Comparison of ENCODE assay signal across 9 mouse cellular contexts in the genomic region with DNA sequence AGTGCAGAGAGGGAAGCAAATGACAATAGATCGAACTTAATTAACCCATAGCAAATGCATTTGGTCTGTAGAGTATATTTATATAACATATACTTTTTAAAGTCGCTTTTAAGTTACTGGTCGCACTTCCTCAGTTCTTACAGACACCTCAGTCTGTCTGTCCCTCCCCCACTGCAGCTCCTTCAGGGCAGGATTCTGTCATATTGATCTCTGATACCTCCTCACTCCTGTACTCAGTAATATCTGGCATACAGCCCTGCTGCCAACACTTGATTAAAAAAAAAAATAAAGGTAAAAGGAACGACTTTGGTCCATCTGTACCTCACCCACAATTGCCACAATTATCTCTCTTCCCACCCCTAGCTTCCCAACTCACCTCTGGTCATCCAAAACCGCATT. TPM values are rescaled to one million over a fixed set of nuclear protein-coding genes. Genes with fewer than 3 reads are reported as not detected.
A peak's percentile ranks its signal among the peaks of the same experiment; 100 is the strongest.
DNase-seq lines count a peak whose midpoint lies in the region; ATAC-seq and TF ChIP-seq lines count a peak whose summit lies in the region.
"Had no signal": no experiment of that assay in that cellular context is flagged by ENCODE, and none has a peak within 500 bp of the region (broad histone marks: within the 10 kb centered on the region; RNA-seq: fewer than 3 reads in every experiment).

No protein-coding gene starts in this region.

- no peaks in the 10 kb centered on the region for H3K9me3 ChIP-seq in liver, embryonic 11.5 days (ENCODE audit: control insufficient read depth, low read length)
- H3K9me3 ChIP-seq in stomach, embryonic 16.5 days (replicated peaks; ENCODE audit: control insufficient read depth, low read length), result no peaks in the 10 kb centered on the region

- H3K27me3 ChIP-seq in testis, adult 2 months (ENCODE audit: control insufficient read depth, insufficient read depth, low read length), result no peaks in the 10 kb centered on the region
- H3K27me3 ChIP-seq in liver, embryonic 11.5 days (replicated peaks; ENCODE audit: control insufficient read depth, insufficient read depth, low read length), result no peaks in the 10 kb centered on the region
- H3K27me3 ChIP-seq in stomach, embryonic 16.5 days (ENCODE audit: control insufficient read depth, insufficient read depth, low read length), result no peaks in the 10 kb centered on the region

- intact Hi-C loops in gastrocnemius, adult 2 months (cut with DNase I), result no loop called here
- intact Hi-C loops in gastrocnemius, postnatal 36 days (cut with DNase I), result no loop called here

- H3K4me1 ChIP-seq in testis, adult 2 months (ENCODE audit: control insufficient read depth, insufficient read depth, low read length), result peaks cover 3% of the 10 kb centered on the region
- H3K4me1 ChIP-seq in liver, embryonic 11.5 days (replicated peaks; ENCODE audit: control insufficient read depth, insufficient read depth, low read length), result peaks cover 37% of the 10 kb centered on the region
- H3K4me1 ChIP-seq in stomach, embryonic 16.5 days (ENCODE audit: control insufficient read depth, insufficient read depth, low read length), result peaks cover 8% of the 10 kb centered on the region; the same call in 1 of the 2 replicates

- H3K9ac ChIP-seq in liver, embryonic 11.5 days (ENCODE audit: low read depth, low read length), result peak overlapping the region; percentile 71
- peak overlapping the region; percentile 75 for H3K9ac ChIP-seq in stomach, embryonic 16.5 days (ENCODE audit: low read length)

- DNase-seq in gastrocnemius, adult 2 months, result no peak
- DNase-seq in gastrocnemius, postnatal 36 days, result no peak
- DNase-seq in testis, postnatal 14 days (ENCODE audit: low spot score), result no peak
- no peak for DNase-seq in liver, embryonic 11.5 days (ENCODE audit: low spot score)
- DNase-seq in cerebellum, adult 11-12 months, result no peak
- DNase-seq: kidney, postnatal 10 days had no signal

- peak overlapping the region; percentile 92 for H3K4me3 ChIP-seq in gastrocnemius, adult 2 months
- H3K4me3 ChIP-seq in testis, adult 2 months (ENCODE audit: control insufficient read depth, low read depth, low read length), result peak overlapping the region; percentile 84
- H3K4me3 ChIP-seq in liver, embryonic 11.5 days (ENCODE audit: low read depth, low read length), result peak overlapping the region; percentile 68
- H3K4me3 ChIP-seq in stomach, embryonic 16.5 days (replicated peaks; ENCODE audit: low read length), result peak overlapping the region; percentile 63

- TF ChIP-seq POLR2A in testis, adult 2 months (IDR thresholded peaks at IDR 0.05; ENCODE audit: control insufficient read depth, low read depth, low read length), result no peak

- H3K4me2 ChIP-seq in liver, embryonic 11.5 days, result peak overlapping the region; percentile 94
- peak overlapping the region; percentile 80 for H3K4me2 ChIP-seq in stomach, embryonic 16.5 days (ENCODE audit: low read depth, low read length)

- 30% methylated on average over 5 of the region's 5 CpGs for WGBS in liver, embryonic 11.5 days
- 37% methylated on average over 5 of the region's 5 CpGs for WGBS in stomach, embryonic 16.5 days

- no peaks in the 10 kb centered on the region for H3K36me3 ChIP-seq in testis, adult 2 months (ENCODE audit: control insufficient read depth, insufficient read depth, low read length)
- H3K36me3 ChIP-seq in liver, embryonic 11.5 days (ENCODE audit: control insufficient read depth, insufficient read depth, low read length), result peaks cover 15% of the 10 kb centered on the region; the same call in 1 of the 2 replicates
- H3K36me3 ChIP-seq in stomach, embryonic 16.5 days (ENCODE audit: control insufficient read depth, insufficient read depth, low read length), result peaks cover 11% of the 10 kb centered on the region

- no peak for ATAC-seq in liver, embryonic 11.5 days (replicated peaks; ENCODE audit: low FRiP score)
- no peak for ATAC-seq in stomach, embryonic 16.5 days (ENCODE audit: insufficient read depth, low FRiP score)
- ATAC-seq in megakaryocyte progenitor cell, adult 5-6 weeks (replicated peaks; ENCODE audit: poor library complexity), result no peak

- H3K27ac ChIP-seq in gastrocnemius, adult 2 months, result peak overlapping the region; percentile 90
- H3K27ac ChIP-seq in testis, adult 2 months (ENCODE audit: control insufficient read depth, insufficient read depth, low read depth, low read length), result no peak overlapping the region
- peak overlapping the region; percentile 98 for H3K27ac ChIP-seq in liver, embryonic 11.5 days (ENCODE audit: low read depth, low read length)
- no peak overlapping the region for H3K27ac ChIP-seq in stomach, embryonic 16.5 days (ENCODE audit: low read length)

- TF ChIP-seq CTCF in gastrocnemius, adult 2 months (IDR thresholded peaks at IDR 0.05), result no peak
- no peak for TF ChIP-seq CTCF in testis, adult 2 months (IDR thresholded peaks at IDR 0.05; ENCODE audit: control insufficient read depth, insufficient read depth, insufficient replicate concordance, low read depth, low read length)

RNA-seq across cellular contexts. Expression of a gene that starts 0.8 kb away (rescaled TPM):
- 10 to 100 TPM; 30.3 to 45.2 TPM for total RNA-seq in gastrocnemius, adult 2 months (2021)
- total RNA-seq in gastrocnemius, postnatal 36 days (2021), result 10 to 100 TPM; 29.6 to 34.6 TPM
- polyA plus RNA-seq in testis, adult 2 months (2012; rRNA removed), result 5.8 and 6.4 TPM in 2 replicates
- 44.5 and 46.2 TPM in 2 replicates for polyA plus RNA-seq in liver, embryonic 11.5 days (2014; fragmentation: Nextera tagmentation; extraction: Ambion mirVana)
- polyA plus RNA-seq in stomach, embryonic 16.5 days (2015; fragmentation: Nextera tagmentation; extraction: Ambion mirVana), result 11.4 and 11.5 TPM in 2 replicates
- 5.1 and 5.5 TPM in 2 replicates for total RNA-seq in megakaryocyte progenitor cell, adult 5-6 weeks (2015)
- total RNA-seq in megakaryocyte progenitor cell, adult 5-6 weeks (2017), result 6.9 and 9.7 TPM in 2 replicates

RNA-seq across cellular contexts. Expression of a gene that starts 6.4 kb away (rescaled TPM):
- 10 to 100 TPM; 53.3 to 75.5 TPM for total RNA-seq in gastrocnemius, adult 2 months (2021)
- 10 to 100 TPM; 67.4 to 69.7 TPM for total RNA-seq in gastrocnemius, postnatal 36 days (2021)
- 7.6 and 8.4 TPM in 2 replicates for polyA plus RNA-seq in testis, adult 2 months (2012; rRNA removed)
- 172 and 177 TPM in 2 replicates for polyA plus RNA-seq in liver, embryonic 11.5 days (2014; fragmentation: Nextera tagmentation; extraction: Ambion mirVana)
- polyA plus RNA-seq in stomach, embryonic 16.5 days (2015; fragmentation: Nextera tagmentation; extraction: Ambion mirVana), result 149 and 162 TPM in 2 replicates
- 899 and 931 TPM in 2 replicates for total RNA-seq in megakaryocyte progenitor cell, adult 5-6 weeks (2015)
- total RNA-seq in megakaryocyte progenitor cell, adult 5-6 weeks (2017), result 334 and 421 TPM in 2 replicates

RNA-seq across cellular contexts. Expression of a gene that starts 6.6 kb away (rescaled TPM):
- 10 to 100 TPM; 33.8 to 54.8 TPM for total RNA-seq in gastrocnemius, adult 2 months (2021)
- 10 to 100 TPM; 55.2 to 59.5 TPM for total RNA-seq in gastrocnemius, postnatal 36 days (2021)
- polyA plus RNA-seq in testis, adult 2 months (2012; rRNA removed), result 10.2 and 14.9 TPM in 2 replicates
- 256 and 277 TPM in 2 replicates for polyA plus RNA-seq in liver, embryonic 11.5 days (2014; fragmentation: Nextera tagmentation; extraction: Ambion mirVana)
- polyA plus RNA-seq in stomach, embryonic 16.5 days (2015; fragmentation: Nextera tagmentation; extraction: Ambion mirVana), result 203 and 283 TPM in 2 replicates
- 374 and 388 TPM in 2 replicates for total RNA-seq in megakaryocyte progenitor cell, adult 5-6 weeks (2015)
- total RNA-seq in megakaryocyte progenitor cell, adult 5-6 weeks (2017), result 269 and 370 TPM in 2 replicates

RNA-seq across cellular contexts. Expression of a gene that starts 7.2 kb away (rescaled TPM):
- total RNA-seq in gastrocnemius, adult 2 months (2021), result 10 to 100 TPM; 17.1 to 20.4 TPM
- total RNA-seq in gastrocnemius, postnatal 36 days (2021), result 10 to 100 TPM; 18.8 to 19.6 TPM
- polyA plus RNA-seq in testis, adult 2 months (2012; rRNA removed), result 7.8 and 8.9 TPM in 2 replicates
- 21.2 and 23.1 TPM in 2 replicates for polyA plus RNA-seq in liver, embryonic 11.5 days (2014; fragmentation: Nextera tagmentation; extraction: Ambion mirVana)
- 18.1 and 19.1 TPM in 2 replicates for polyA plus RNA-seq in stomach, embryonic 16.5 days (2015; fragmentation: Nextera tagmentation; extraction: Ambion mirVana)
- total RNA-seq in megakaryocyte progenitor cell, adult 5-6 weeks (2015), result 23.5 and 34.4 TPM in 2 replicates
- 10.5 and 11.3 TPM in 2 replicates for total RNA-seq in megakaryocyte progenitor cell, adult 5-6 weeks (2017)

RNA-seq across cellular contexts. Expression of a gene that starts 8.9 kb away (rescaled TPM):
- total RNA-seq in gastrocnemius, adult 2 months (2021), result 100 to 1,000 TPM; 282 to 334 TPM
- total RNA-seq in gastrocnemius, postnatal 36 days (2021), result 100 to 1,000 TPM; 296 to 299 TPM
- polyA plus RNA-seq in testis, adult 2 months (2012; rRNA removed), result 40.2 and 52.7 TPM in 2 replicates
- polyA plus RNA-seq in liver, embryonic 11.5 days (2014; fragmentation: Nextera tagmentation; extraction: Ambion mirVana), result 2.2 and 2.6 TPM in 2 replicates
- polyA plus RNA-seq in stomach, embryonic 16.5 days (2015; fragmentation: Nextera tagmentation; extraction: Ambion mirVana), result 0.64 and 8.1 TPM in 2 replicates
- 0.81 TPM in 1 of 2 replicates, not detected in the other for total RNA-seq in megakaryocyte progenitor cell, adult 5-6 weeks (2015)
- 0.20 and 1.00 TPM in 2 replicates for total RNA-seq in megakaryocyte progenitor cell, adult 5-6 weeks (2017)

Comparison
In these comparisons a context has a peak if more than half of its experiments do, and no peak if none do; other contexts are left out.
1. H3K27ac ChIP-seq: peak in gastrocnemius, adult 2 months (single experiment) and liver, embryonic 11.5 days (single experiment); none in testis, adult 2 months (single experiment) and stomach, embryonic 16.5 days (single experiment).
2. RNA of a gene that starts 6.4 kb away (total RNA-seq): 334 to 931 TPM in megakaryocyte progenitor cell, adult 5-6 weeks; 53.3 to 75.5 TPM in gastrocnemius, adult 2 months and 67.4 to 69.7 TPM in gastrocnemius, postnatal 36 days; every median in the first group is over 4 times any median in the second.
3. RNA of a gene that starts 6.6 kb away (total RNA-seq): 269 to 388 TPM in megakaryocyte progenitor cell, adult 5-6 weeks; 55.2 to 59.5 TPM in gastrocnemius, postnatal 36 days and 33.8 to 54.8 TPM in gastrocnemius, adult 2 months; every median in the first group is over 4 times any median in the second.
4. Peak in every context shown above with its lines, with median percentiles within 50 percentile points of each other: H3K4me3 ChIP-seq.